Mouse (Mus musculus) megakaryocyte, embryonic 14.5 days (primary cell): ENCODE measurements around the gene Stk10. TPM values are rescaled to one million over a fixed set of nuclear protein-coding genes. Genes with fewer than 3 reads are reported as not detected.
A peak's percentile ranks its signal among the peaks of the same experiment; 100 is the strongest.

Source experiments
- H3K27me3 ChIP-seq: replicated peaks from 2 replicates; pipeline ENCODE3; 2012; ENCODE audit warnings: inconsistent platforms
- H3K36me3 ChIP-seq: replicated peaks from 2 replicates; pipeline ENCODE3; 2012; ENCODE audit warnings: low read length, inconsistent platforms, mixed read lengths
- H3K4me1 ChIP-seq: 2 replicates; pipeline ENCODE4 v1.6.1; 2012; ENCODE audit warnings: inconsistent platforms
- H3K4me3 ChIP-seq: replicated peaks from 2 replicates; pipeline ENCODE3; 2012; ENCODE audit warnings: moderate library complexity, mild to moderate bottlenecking, inconsistent platforms
- H3K9me3 ChIP-seq: 2 replicates; pipeline ENCODE4 v1.6.1; 2012; ENCODE audit warnings: inconsistent platforms
- FLI1 ChIP-seq: IDR thresholded peaks from 2 replicates; pipeline ENCODE4 v1.6.1; 2012; ENCODE audit warnings: low read length, inconsistent platforms, mixed read lengths
- GATA1 ChIP-seq: IDR thresholded peaks from 3 replicates; pipeline ENCODE4 v1.6.1; 2012; ENCODE audit warnings: mixed read lengths, low read length, inconsistent platforms, borderline replicate concordance
- polyA plus RNA-seq: library from polyadenylated mRNA; stranded (reverse); fragments of >175 nt; gene quantifications from 2 replicates; pipeline ENCODE4 v1.2.3, GENCODE M21; 2012; ENCODE audit warnings: low replicate concordance; ENCODE audit not compliant: insufficient read depth

The Stk10 gene
- polyA plus RNA-seq, 1 experiment = 28.3 TPM

DNA sequence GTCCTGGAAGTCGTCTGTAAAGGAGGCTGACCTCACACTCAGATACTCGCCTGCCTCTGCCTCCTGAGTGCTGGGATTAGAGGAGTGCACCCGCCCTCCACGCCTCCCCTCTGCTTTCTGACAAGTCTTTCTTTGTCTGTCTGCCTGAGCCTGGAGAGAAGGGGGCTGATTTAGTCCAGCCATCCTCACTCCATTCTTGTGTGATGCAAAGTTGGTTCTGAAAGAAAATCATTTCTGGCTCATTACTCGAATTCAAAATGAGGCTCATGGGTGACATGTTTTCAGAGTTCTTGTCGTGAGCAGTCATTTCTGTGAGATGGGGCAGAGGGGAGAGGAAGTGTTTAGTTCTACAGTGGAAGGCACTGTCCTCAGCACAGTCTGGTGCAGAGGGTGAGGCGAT lies 3.8 kb downstream of the Stk10 start:
- peaks cover 61% of the 10 kb centered on the region for H3K36me3 ChIP-seq
- H3K27me3 ChIP-seq = no peaks in the 10 kb centered on the region
- peaks cover 90% of the 10 kb centered on the region for H3K4me1 ChIP-seq
- TF ChIP-seq GATA1 (no peak), FLI1 (no peak)
- peak overlapping the region; percentile 82 for H3K4me3 ChIP-seq
- H3K9me3 ChIP-seq = no peaks in the 10 kb centered on the region

DNA sequence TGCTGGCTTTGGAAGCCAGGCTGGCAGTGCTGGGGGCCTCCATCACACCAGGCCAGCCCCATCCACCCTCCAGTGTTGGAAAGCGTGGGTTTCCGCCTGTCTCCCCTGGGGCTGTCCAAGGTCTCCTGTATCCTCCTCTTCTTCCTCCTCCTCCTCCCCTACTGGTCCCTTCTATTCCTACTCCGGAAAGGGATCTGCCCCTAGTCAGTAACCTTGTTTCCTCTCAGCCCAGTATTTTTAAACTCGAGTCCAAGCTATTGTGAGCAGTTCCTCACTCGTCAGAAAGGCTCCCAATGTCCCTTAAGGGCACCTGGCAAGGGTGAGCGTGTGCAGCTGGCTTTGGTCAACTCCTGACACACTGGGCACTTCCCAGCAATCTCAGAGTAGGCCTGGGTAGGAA lies 5.3 kb downstream of the Stk10 start:
- H3K4me1 ChIP-seq = peaks cover 99% of the 10 kb centered on the region
- no peaks in the 10 kb centered on the region for H3K9me3 ChIP-seq
- no peaks in the 10 kb centered on the region for H3K27me3 ChIP-seq
- TF ChIP-seq FLI1 = no peak
- TF ChIP-seq GATA1 = no peak
- peak overlapping the region; percentile 80 for H3K4me3 ChIP-seq
- H3K36me3 ChIP-seq = peaks cover 63% of the 10 kb centered on the region

DNA sequence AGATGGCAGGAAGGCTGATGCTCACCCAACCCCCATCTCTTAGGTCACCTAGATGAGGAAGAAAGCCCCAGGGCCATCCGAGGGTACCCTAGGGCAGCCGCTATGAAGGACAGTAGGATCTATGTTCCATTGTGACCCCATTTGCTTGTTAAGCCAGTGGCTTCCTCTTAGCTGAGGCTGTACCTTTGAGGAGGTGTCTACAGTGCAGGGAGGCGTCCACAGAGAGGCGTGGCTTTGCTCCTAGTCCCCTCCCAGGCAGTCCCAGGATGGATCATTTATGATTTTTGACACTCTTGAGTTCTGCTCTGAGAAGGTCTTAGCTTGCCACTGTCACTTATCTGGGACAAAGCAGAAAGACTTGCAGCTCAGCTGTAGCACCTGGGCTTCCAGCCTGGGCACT lies 5.7 kb downstream of the Stk10 start:
- H3K36me3 ChIP-seq = peaks cover 65% of the 10 kb centered on the region
- H3K27me3 ChIP-seq = no peaks in the 10 kb centered on the region
- H3K9me3 ChIP-seq = no peaks in the 10 kb centered on the region
- no peak for TF ChIP-seq FLI1
- TF ChIP-seq GATA1 = no peak
- peak overlapping the region; percentile 80 for H3K4me3 ChIP-seq
- peaks cover 100% of the 10 kb centered on the region for H3K4me1 ChIP-seq

DNA sequence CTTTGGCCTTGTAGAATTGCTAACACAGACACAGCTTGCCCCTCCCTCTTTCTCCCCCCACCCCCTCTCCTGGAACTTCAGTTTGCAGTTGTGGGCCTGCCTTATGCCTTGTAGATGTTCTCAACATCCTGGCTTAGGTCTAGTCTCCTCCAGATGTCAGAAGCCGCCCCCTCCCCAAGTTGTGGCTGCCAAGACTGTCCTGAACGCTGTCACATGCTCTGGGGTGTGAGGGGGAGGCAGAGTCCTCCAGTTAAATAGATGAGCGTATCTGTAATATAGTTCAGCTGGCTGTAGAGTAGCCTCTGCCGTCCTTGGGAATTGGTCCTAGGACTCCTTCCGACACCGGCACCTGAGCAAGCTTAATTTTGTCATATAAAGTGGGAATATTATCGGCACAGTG lies 6.6 kb downstream of the Stk10 start:
- Histone ChIP-seq H3K9me3 (no peaks in the 10 kb centered on the region), H3K27me3 (no peaks in the 10 kb centered on the region), H3K36me3 (peaks cover 74% of the 10 kb centered on the region), H3K4me1 (peaks cover 100% of the 10 kb centered on the region), H3K4me3 (no peak overlapping the region)
- no peak for TF ChIP-seq GATA1
- TF ChIP-seq FLI1 = no peak

DNA sequence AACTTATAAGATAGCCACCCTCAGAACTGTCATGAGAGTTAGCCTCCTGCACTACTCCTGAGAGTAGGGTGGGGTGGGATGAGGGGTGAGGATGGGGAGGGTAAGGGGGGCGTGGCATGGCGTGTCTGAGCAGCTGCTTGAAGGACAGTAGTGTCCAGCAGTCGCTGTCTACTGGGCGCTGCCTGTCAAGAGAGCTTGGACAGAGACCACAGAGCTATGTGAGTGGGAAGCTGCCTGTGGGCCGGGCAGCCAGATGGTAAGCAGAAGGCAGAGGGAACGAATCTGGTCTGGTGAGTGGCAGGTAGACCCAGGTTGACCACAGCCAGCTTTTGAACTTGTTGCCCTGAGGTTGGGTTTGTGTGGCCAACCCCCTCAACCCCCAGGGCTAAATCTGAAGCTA lies 7.4 kb downstream of the Stk10 start:
- Histone ChIP-seq H3K4me3 (peak overlapping the region; percentile 46), H3K4me1 (peaks cover 100% of the 10 kb centered on the region), H3K36me3 (peaks cover 75% of the 10 kb centered on the region), H3K9me3 (no peaks in the 10 kb centered on the region), H3K27me3 (no peaks in the 10 kb centered on the region)
- TF ChIP-seq FLI1 (no peak), GATA1 (no peak)

DNA sequence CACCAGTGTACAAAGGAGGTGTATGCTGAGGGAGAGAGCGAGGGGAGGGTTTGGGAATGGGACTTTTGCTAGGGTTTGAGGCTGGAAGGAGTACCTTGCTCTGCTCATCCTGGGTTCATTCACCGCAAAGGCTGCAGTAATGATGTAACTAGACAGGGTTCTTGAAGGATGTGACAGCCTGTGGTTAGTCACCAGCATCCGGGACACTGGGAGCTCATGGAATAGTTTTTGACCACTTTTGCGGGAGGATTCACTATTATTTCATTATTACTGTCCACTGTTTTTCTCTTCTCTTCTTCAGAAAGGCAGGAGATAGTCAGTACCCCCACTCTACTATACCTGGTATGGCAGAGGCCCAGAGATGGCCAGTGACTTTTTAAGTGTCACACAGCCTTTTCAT lies 9.1 kb downstream of the Stk10 start:
- Histone ChIP-seq H3K9me3 (no peaks in the 10 kb centered on the region), H3K27me3 (no peaks in the 10 kb centered on the region), H3K4me3 (peak overlapping the region; percentile 90), H3K36me3 (peaks cover 75% of the 10 kb centered on the region), H3K4me1 (peaks cover 100% of the 10 kb centered on the region)
- no peak for TF ChIP-seq GATA1
- TF ChIP-seq FLI1 = no peak

DNA sequence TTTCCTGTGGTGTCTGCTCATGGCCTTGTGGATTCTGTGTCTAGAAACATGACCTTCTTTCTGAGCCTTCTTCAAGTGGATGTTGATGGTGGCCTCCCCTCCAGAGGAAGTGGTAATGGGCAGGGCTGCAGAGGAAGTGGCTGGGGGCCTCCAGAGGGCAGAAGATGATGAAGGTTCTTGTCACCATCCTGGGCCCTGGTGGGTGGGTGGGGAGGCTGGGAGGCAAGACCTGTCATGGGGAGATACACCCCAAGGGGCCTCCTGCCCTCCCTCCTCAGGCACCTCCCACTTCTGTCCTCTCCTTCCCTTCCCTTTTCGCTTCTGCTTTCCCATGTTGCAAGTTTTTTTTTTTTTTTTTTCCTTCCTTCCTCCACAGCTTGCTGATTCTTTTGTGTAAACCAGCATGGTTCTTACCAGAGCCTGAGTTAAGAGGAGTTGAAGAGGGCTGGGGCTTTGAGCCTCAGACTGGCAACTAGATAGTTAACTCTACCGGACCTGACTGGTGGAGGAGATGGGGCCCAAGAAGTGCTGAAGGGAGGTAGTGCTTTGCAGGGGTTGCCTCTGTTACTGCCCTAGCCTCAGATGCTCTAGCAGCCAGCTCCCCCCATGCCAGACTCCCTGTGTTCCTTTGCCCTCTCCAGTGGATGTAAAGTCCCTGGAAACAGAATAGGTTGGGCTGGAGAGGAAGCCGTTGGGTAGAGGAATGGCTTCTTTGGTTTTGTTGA lies 9.7 kb downstream of the Stk10 start:
- Histone ChIP-seq H3K4me1 (peaks cover 100% of the 10 kb centered on the region), H3K4me3 (peak overlapping the region; percentile 90), H3K36me3 (peaks cover 78% of the 10 kb centered on the region), H3K9me3 (no peaks in the 10 kb centered on the region), H3K27me3 (no peaks in the 10 kb centered on the region)
- peak; percentile 91 for TF ChIP-seq FLI1
- TF ChIP-seq GATA1 = no peak

DNA sequence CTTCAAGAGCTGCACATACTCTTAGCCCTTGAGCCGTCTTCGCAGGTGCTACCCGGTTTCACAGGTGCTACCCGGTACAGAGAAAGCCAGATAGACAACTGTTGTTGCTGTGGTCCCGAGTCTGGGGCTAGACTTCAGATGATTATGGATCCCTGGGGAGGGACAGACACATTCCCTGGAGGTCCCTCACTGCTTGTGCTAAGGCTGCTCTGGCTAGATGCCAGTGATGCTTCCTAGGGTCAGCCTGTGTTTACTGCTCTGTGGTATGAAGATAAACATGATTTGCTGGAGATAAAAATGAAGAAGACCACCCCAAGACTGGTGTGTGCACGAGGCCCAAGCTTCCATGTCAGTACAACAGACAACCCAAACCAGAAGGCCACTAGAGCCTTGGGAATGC lies 10.9 kb downstream of the Stk10 start:
- TF ChIP-seq FLI1 (no peak), GATA1 (no peak)
- Histone ChIP-seq H3K36me3 (peaks cover 75% of the 10 kb centered on the region), H3K4me1 (peaks cover 99% of the 10 kb centered on the region), H3K4me3 (peak overlapping the region; percentile 75), H3K9me3 (no peaks in the 10 kb centered on the region), H3K27me3 (no peaks in the 10 kb centered on the region)

DNA sequence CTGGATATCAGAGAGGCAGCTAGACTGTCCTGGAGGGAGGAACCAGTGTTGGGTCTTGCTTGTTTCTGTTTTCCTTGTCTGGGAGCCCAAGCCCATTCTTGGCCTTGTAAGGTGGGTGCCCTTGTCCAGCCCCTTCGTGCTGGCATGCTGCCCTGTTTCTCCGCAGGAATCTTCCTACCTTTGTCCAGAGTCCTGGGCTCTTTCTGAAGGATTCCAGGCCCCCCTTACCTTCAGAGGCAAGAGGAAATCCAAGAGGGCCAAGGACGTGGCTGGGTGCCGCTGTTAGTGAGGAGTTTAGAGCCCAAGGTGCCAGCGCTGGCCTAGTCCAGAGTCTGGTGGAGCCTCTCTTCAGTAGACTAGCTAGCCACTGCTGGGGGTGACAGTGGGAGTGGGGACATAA lies 11.4 kb downstream of the Stk10 start:
- peaks cover 75% of the 10 kb centered on the region for H3K36me3 ChIP-seq
- H3K9me3 ChIP-seq = no peaks in the 10 kb centered on the region
- H3K4me1 ChIP-seq = peaks cover 99% of the 10 kb centered on the region
- no peak for TF ChIP-seq GATA1
- TF ChIP-seq FLI1 = no peak
- no peaks in the 10 kb centered on the region for H3K27me3 ChIP-seq
- H3K4me3 ChIP-seq = peak overlapping the region; percentile 2

DNA sequence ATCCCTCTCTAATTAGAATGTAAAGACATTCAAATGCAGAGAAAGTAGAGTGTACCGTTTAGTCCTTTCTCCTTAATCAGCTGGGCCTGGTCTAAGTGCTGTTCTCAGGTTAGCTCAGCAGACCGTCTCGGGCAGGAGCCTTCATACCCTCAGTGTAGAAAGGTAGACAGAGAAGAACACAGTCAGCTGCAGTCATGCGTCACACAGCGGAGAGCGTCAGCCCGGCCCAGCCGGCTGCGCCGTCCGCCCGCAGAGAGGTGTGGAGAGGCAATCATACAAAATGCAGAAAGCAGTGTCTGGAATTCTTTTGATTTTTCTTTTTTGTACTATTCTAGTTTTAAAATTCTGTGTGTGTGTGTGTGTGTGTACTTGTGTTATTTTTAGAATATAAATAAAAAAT lies 12.5 kb downstream of the Stk10 start:
- no peak overlapping the region for H3K4me3 ChIP-seq
- no peaks in the 10 kb centered on the region for H3K27me3 ChIP-seq
- no peak for TF ChIP-seq GATA1
- no peak for TF ChIP-seq FLI1
- H3K36me3 ChIP-seq = peaks cover 77% of the 10 kb centered on the region
- H3K4me1 ChIP-seq = peaks cover 99% of the 10 kb centered on the region
- no peaks in the 10 kb centered on the region for H3K9me3 ChIP-seq

DNA sequence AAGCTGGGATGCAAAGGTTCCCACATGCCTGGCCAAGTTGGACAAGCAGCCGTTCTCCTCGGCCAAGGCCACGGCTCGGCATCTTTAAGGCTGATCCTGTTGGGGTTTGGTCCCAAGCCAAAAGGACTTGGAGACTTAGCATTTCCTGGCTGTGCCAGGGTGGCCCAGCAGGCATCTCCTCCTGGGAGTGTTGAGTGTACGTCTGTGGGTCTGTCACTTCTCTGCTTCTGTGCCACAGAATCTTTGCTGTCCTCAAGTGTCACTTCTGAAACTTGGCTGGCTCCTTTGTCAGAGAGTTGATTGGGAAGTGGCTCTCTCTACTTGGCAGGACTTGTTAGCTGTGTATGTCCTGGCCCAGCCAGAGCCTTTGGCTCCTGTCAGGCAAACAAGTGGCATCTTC lies 13.4 kb downstream of the Stk10 start:
- Histone ChIP-seq H3K4me3 (no peak overlapping the region), H3K36me3 (peaks cover 78% of the 10 kb centered on the region), H3K9me3 (no peaks in the 10 kb centered on the region), H3K4me1 (peaks cover 99% of the 10 kb centered on the region), H3K27me3 (no peaks in the 10 kb centered on the region)
- TF ChIP-seq GATA1 (no peak), FLI1 (no peak)
